Mouse (Mus musculus) forebrain, postnatal 0 days (tissue): ENCODE measurements around the gene Mrpl20. TPM values are rescaled to one million over a fixed set of nuclear protein-coding genes. Genes with fewer than 3 reads are reported as not detected.

Experiments used
- ATAC-seq: fragments of 200-750 bp; cut with Nextera tagmentation; 2 replicates; pipeline ENCODE4 v1.8.0; 2017; ENCODE audit warnings: mild to moderate bottlenecking, moderate library complexity
- DNase-seq: peaks from one replicate; pipeline ENCODE4 v3.0.0-alpha.2; 2015
- H3K27ac ChIP-seq: fragments of 300-500 bp; sonication (generic); 2 replicates; pipeline ENCODE4 v1.5.1; 2014; ENCODE audit warnings: low read depth, mild to moderate bottlenecking, antibody characterized with exemption, low read length, moderate library complexity, mixed read lengths
- H3K27me3 ChIP-seq: fragments of 300-500 bp; sonication (generic); 2 replicates; pipeline ENCODE4 v1.6.1; 2014; ENCODE audit warnings: mild to moderate bottlenecking, low read length, mixed read lengths; ENCODE audit not compliant: insufficient read depth
- H3K36me3 ChIP-seq: fragments of 300-500 bp; sonication (generic); 2 replicates; pipeline ENCODE4 v1.6.1; 2014; ENCODE audit warnings: mild to moderate bottlenecking, moderate library complexity; ENCODE audit not compliant: insufficient read depth
- H3K4me1 ChIP-seq: fragments of 300-500 bp; sonication (generic); 2 replicates; pipeline ENCODE4 v1.6.1; 2014; ENCODE audit warnings: antibody characterized with exemption; ENCODE audit not compliant: insufficient read depth
- H3K4me2 ChIP-seq: fragments of 300-500 bp; sonication (generic); 2 replicates; pipeline ENCODE4 v1.6.1; 2014; ENCODE audit warnings: low read depth, mild to moderate bottlenecking, moderate library complexity
- H3K4me3 ChIP-seq: fragments of 300-500 bp; sonication (generic); 2 replicates; pipeline ENCODE4 v1.5.1; 2014; ENCODE audit warnings: low read depth, low read length, mixed read lengths
- H3K9ac ChIP-seq: fragments of 300-500 bp; sonication (generic); 2 replicates; pipeline ENCODE4 v1.6.1; 2014; ENCODE audit warnings: mild to moderate bottlenecking
- H3K9me3 ChIP-seq: fragments of 300-500 bp; sonication (generic); 2 replicates; pipeline ENCODE4 v1.6.1; 2016; ENCODE audit warnings: low read length
- CTCF ChIP-seq: sonication (generic); IDR thresholded peaks from 2 replicates; pipeline ENCODE4 v1.5.1; 2016; ENCODE audit warnings: antibody characterized with exemption, control low read depth, low read depth
- WGBS: fragments of 180-500 bp; shearing (Covaris S2); extraction: QIAGEN DNeasy Blood & Tissue Kit; methylation state at CpG from one replicate; pipeline ENCODE4 v1.1.7; 2014; 5-methylcytosine and 5-hydroxymethylcytosine counted together
- polyA plus RNA-seq: library from polyadenylated mRNA; unstranded; fragments of >200 nt; fragmentation: Nextera tagmentation; extraction: Ambion mirVana; gene quantifications from 2 replicates; pipeline ENCODE4 v1.2.1, GENCODE M21; 2015
- total RNA-seq: library from RNA; depleted of rRNA; stranded (reverse); fragments of >200 nt; gene quantifications from 2 replicates; pipeline ENCODE4 v1.2.3, GENCODE M21; 2014

The Mrpl20 gene
- total and polyA plus RNA-seq, 2 experiments from 2014 or later: 134 to 304 TPM

DNA sequence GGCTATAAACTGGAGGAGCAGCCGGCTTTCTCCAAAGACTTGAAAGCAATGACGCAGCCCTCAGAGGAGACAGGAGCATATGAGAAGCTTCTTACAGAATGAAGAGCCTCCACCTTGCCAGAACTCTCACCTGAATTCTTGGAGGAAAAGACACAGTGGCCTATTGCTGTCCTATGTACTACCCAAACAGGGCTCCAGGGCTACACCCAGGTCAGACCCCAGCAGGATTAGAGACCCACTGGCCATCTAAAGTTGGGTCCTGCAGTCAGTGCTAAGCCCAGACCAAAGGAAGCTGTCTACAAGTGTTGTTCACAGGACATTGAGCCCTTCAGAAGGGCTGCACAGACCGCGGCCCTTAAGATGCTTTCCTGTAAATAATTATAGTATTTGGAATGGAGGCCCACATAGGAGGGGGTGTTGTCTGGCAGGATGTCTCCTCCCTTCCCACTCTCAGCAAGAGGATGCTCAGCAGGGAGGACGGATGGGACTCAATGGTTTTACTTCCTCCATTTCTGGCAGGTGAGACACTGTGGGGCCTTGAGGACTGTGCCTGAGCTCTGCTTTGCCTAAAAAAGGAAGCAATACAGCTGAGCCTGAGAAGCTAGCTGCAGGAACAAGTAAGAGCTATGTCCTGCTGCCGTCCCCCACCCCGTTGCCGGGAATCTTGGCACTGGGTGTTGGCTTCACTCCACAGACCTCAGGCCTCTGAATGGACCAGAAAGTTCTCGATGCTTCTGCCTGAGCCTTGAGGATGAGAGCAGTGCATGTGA, 27.5 kb upstream of the Mrpl20 start:
- H3K36me3 ChIP-seq: no peaks in the 10 kb centered on the region
- ATAC-seq (no peak), DNase-seq (peak; percentile 14)
- peak overlapping the region; percentile 64 for H3K27ac ChIP-seq
- WGBS: 38% methylated on average over 9 of the region's 9 CpGs
- peak overlapping the region; percentile 43 for H3K4me3 ChIP-seq
- TF ChIP-seq CTCF: no peak
- no peaks in the 10 kb centered on the region for H3K9me3 ChIP-seq
- peaks cover 10% of the 10 kb centered on the region for H3K4me1 ChIP-seq
- H3K4me2 ChIP-seq: peak overlapping the region; percentile 87
- peak overlapping the region; percentile 51 for H3K9ac ChIP-seq
- no peaks in the 10 kb centered on the region for H3K27me3 ChIP-seq

- no peaks in the 10 kb centered on the region for H3K27me3 ChIP-seq
- no peak overlapping the region for H3K4me2 ChIP-seq
- H3K36me3 ChIP-seq: no peaks in the 10 kb centered on the region
- H3K4me1 ChIP-seq: peaks cover 10% of the 10 kb centered on the region
- no peak for TF ChIP-seq CTCF
- DNase-seq: no peak
- no peak overlapping the region for H3K9ac ChIP-seq
- 55% methylated on average over 3 of the region's 3 CpGs for WGBS
- H3K4me3 ChIP-seq: no peak overlapping the region
- no peak for ATAC-seq
- no peaks in the 10 kb centered on the region for H3K9me3 ChIP-seq
- H3K27ac ChIP-seq: no peak overlapping the region
Measured at GRCm38 (mm10) chr4:155775855-155776254, 26.8 kb upstream of the Mrpl20 start.

DNA sequence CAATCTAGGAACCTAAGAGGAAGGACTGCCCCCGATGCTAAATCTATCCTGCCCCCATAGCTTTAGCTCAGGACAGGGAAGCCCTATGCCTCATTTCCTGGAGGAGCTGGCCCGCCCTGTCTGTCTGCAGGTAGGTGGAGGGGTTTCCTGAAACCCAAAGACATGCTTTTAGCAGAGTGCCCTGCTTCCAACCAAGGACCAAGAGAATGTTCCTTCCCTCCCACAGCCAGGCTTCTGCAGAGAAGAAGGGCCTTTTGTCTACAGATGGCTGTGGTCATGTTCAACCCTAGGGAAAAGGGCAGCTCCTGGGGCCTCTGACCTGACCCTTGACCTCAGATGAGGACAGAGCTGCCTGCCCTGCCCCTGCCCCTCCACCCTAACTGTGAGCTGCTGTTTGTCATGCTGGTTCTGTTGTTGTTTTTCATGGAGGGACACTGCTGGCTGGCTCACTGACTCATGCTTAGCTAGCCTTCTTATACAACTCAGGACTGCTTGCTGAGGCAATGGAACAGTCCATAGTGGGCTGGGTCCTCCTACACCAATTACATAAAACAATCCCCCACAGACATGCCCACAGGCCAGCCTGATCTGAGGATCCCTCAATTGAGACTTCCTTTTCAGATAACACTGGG, 25.9 kb upstream of the Mrpl20 start:
- 71% methylated on average over 2 of the region's 2 CpGs for WGBS
- no peak for ATAC-seq
- no peak overlapping the region for H3K4me3 ChIP-seq
- no peak overlapping the region for H3K27ac ChIP-seq
- DNase-seq: no peak
- H3K4me2 ChIP-seq: no peak overlapping the region
- H3K27me3 ChIP-seq: no peaks in the 10 kb centered on the region
- no peak overlapping the region for H3K9ac ChIP-seq
- TF ChIP-seq CTCF: no peak
- H3K36me3 ChIP-seq: no peaks in the 10 kb centered on the region
- peaks cover 10% of the 10 kb centered on the region for H3K4me1 ChIP-seq
- no peaks in the 10 kb centered on the region for H3K9me3 ChIP-seq

DNA sequence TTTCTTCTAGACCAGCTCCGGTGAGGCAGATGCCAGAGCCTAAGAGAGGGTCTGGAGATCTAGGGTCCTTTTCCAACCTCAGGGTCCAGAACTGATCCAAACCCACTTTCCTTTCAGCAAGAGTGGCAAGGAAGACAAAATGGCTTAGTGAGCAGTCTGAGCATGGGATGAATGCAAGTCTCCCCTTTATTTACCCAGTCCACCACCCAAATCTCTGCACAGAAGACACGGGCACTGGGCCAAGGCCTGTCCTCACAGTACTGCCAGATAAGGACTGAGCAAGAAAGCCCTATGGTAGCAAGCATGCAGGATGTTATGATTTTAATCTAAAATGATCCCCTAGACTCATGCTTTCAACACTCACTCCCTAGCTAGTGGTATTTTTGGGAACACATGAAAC, 24.9 kb upstream of the Mrpl20 start:
- no peak overlapping the region for H3K4me3 ChIP-seq
- no peak for TF ChIP-seq CTCF
- no peaks in the 10 kb centered on the region for H3K27me3 ChIP-seq
- 85% methylated on average over 2 of the region's 2 CpGs for WGBS
- H3K4me1 ChIP-seq: peaks cover 10% of the 10 kb centered on the region
- no peak overlapping the region for H3K9ac ChIP-seq
- H3K4me2 ChIP-seq: no peak overlapping the region
- no peak overlapping the region for H3K27ac ChIP-seq
- no peaks in the 10 kb centered on the region for H3K9me3 ChIP-seq
- ATAC-seq: no peak
- no peak for DNase-seq
- no peaks in the 10 kb centered on the region for H3K36me3 ChIP-seq

DNA sequence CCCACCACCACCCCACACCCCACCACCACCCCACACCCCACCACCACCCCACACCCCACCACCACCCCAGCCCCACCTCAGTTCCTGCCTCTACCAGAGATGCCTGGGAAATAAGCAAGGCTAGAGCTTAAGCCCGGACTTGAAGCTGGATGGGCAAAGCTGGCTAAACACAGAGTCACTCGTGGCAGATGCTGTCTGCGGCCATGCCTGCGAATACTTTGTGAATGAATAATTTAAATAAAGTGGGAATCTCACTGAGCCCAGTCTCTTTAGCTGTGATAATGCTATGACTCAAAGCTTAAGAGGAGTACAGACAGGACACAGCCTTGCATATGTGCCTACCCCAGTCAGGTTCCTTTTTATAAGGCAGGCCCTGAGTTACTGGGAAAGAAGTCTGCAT, 23.2 kb upstream of the Mrpl20 start:
- no peak for ATAC-seq
- 84% methylated on average over 4 of the region's 4 CpGs for WGBS
- H3K4me2 ChIP-seq: no peak overlapping the region
- no peak overlapping the region for H3K9ac ChIP-seq
- H3K36me3 ChIP-seq: no peaks in the 10 kb centered on the region
- no peaks in the 10 kb centered on the region for H3K9me3 ChIP-seq
- no peaks in the 10 kb centered on the region for H3K27me3 ChIP-seq
- peaks cover 11% of the 10 kb centered on the region for H3K4me1 ChIP-seq
- no peak overlapping the region for H3K4me3 ChIP-seq
- no peak for TF ChIP-seq CTCF
- H3K27ac ChIP-seq: no peak overlapping the region
- DNase-seq: no peak

GRCm38 (mm10) chr4:155780895-155781294, 21.8 kb upstream of the Mrpl20 start:
- no peak for TF ChIP-seq CTCF
- no peaks in the 10 kb centered on the region for H3K36me3 ChIP-seq
- 50% methylated on average over 6 of the region's 6 CpGs for WGBS
- no peak overlapping the region for H3K27ac ChIP-seq
- H3K9me3 ChIP-seq: no peaks in the 10 kb centered on the region
- H3K4me2 ChIP-seq: no peak overlapping the region
- H3K9ac ChIP-seq: no peak overlapping the region
- H3K4me1 ChIP-seq: peaks cover 2% of the 10 kb centered on the region; the same call in 1 of the 2 replicates
- no peak overlapping the region for H3K4me3 ChIP-seq
- ATAC-seq (no peak), DNase-seq (no peak)
- no peaks in the 10 kb centered on the region for H3K27me3 ChIP-seq

GRCm38 (mm10) chr4:155783486-155784080, 19.1 kb upstream of the Mrpl20 start:
- 35% methylated on average over 16 of the region's 16 CpGs for WGBS
- H3K4me1 ChIP-seq: peaks cover 2% of the 10 kb centered on the region; the same call in 1 of the 2 replicates

More at GRCm38 (mm10) chr4:155783486-155784080, 19.1 kb upstream of the Mrpl20 start:
- peak; percentile 5; the same call in 1 of the 2 replicates for ATAC-seq
- H3K4me2 ChIP-seq: peak overlapping the region; percentile 76
- no peaks in the 10 kb centered on the region for H3K27me3 ChIP-seq
- H3K9me3 ChIP-seq: no peaks in the 10 kb centered on the region
- H3K4me3 ChIP-seq: peak overlapping the region; percentile 64
- no peaks in the 10 kb centered on the region for H3K36me3 ChIP-seq
- peak overlapping the region; percentile 88 for H3K27ac ChIP-seq
- H3K9ac ChIP-seq: peak overlapping the region; percentile 96
- DNase-seq: no peak
- TF ChIP-seq CTCF: no peak
